Comparison of ENCODE assay signal across 27 mouse cellular contexts in the genomic region with DNA sequence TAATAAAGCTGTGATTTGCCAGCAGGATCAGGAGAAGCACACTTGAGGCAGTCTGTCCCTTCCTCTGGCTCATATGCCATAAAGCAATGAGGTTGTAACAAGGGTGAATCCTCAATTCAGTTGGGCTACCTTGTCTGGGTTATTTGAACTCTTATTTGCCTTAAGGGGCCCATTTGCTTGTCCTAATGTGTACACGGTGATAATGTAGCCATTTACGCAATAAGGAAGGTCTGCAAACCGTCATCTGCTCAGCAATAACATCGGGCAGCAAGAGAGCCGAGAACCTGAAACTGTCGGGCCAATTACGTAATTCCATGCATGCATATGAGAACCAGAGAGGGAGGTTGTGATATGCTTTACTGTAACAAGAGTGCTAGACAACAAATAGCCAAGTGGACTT.
DNase-seq lines count a peak whose midpoint lies in the region; ATAC-seq lines count a peak whose summit lies in the region.
"Had no signal": no experiment of that assay in that cellular context is flagged by ENCODE, and none has a peak within 500 bp of the region (broad histone marks: within the 10 kb centered on the region; RNA-seq: fewer than 3 reads in every experiment).

No protein-coding gene starts in this region.

- no peak for DNase-seq in hindbrain, embryonic 14.5 days (ENCODE audit: low spot score)
- no peak for DNase-seq in cerebellum, adult 11 months
- DNase-seq: adrenal gland, adult 8-10 months; adrenal gland, postnatal 14 days; adrenal gland, postnatal 36 days; B cell, adult 2 months; cerebellum, adult 18-20 months; cerebellum, adult 8-10 months; cerebellum, adult 9-11 months; cerebellum, postnatal 14 days; cerebellum, postnatal 36 days; embryo, embryonic 11 days had no signal

- WGBS in hindbrain, embryonic 16.5 days: 76% methylated on average over 7 of the region's 7 CpGs
- WGBS in hindbrain, embryonic 14.5 days: 80% methylated on average over 7 of the region's 7 CpGs
- WGBS in neural tube, embryonic 14.5 days: 38% methylated on average over 7 of the region's 7 CpGs
- 34% methylated on average over 7 of the region's 7 CpGs for WGBS in neural tube, embryonic 15.5 days
- 90% methylated on average over 7 of the region's 7 CpGs for WGBS in forebrain, embryonic 12.5 days

- ATAC-seq in hindbrain, embryonic 16.5 days: peak; percentile 37; the same call in 1 of the 2 replicates
- no peak for ATAC-seq in hindbrain, embryonic 14.5 days (ENCODE audit: low FRiP score)
- ATAC-seq in neural tube, embryonic 14.5 days (ENCODE audit: low read depth): peak; percentile 36; the same call in 1 of the 2 replicates
- no peak for ATAC-seq in neural tube, embryonic 15.5 days (ENCODE audit: low FRiP score)
- peak; percentile 46 for ATAC-seq in granulocyte monocyte progenitor cell, adult 5-6 weeks (replicated peaks; ENCODE audit: poor library complexity, severe bottlenecking)
- no peak for ATAC-seq in forebrain, embryonic 12.5 days (ENCODE audit: low FRiP score)
- ATAC-seq: activated CD4-positive, CD25-positive, alpha-beta regulatory T cell, adult 4 months; CD4-positive, CD25-positive, alpha-beta regulatory T cell, adult 4 months; forebrain, embryonic 14.5 days; forebrain, embryonic 16.5 days; Patski had no signal

- H3K9ac ChIP-seq in hindbrain, embryonic 16.5 days (ENCODE audit: low read depth, low read length): no peak overlapping the region
- no peak overlapping the region for H3K9ac ChIP-seq in hindbrain, embryonic 14.5 days
- no peak overlapping the region for H3K9ac ChIP-seq in neural tube, embryonic 14.5 days (replicated peaks; ENCODE audit: low read depth, low read length)
- no peak overlapping the region for H3K9ac ChIP-seq in neural tube, embryonic 15.5 days (replicated peaks)
- no peak overlapping the region for H3K9ac ChIP-seq in forebrain, embryonic 12.5 days
- H3K9ac ChIP-seq: embryonic facial prominence, embryonic 13.5 days; embryonic facial prominence, embryonic 15.5 days had no signal

- 0 out of 2 replicates have a peak, but pooled peaks cover 2% of the 10 kb centered on the region for H3K4me1 ChIP-seq in hindbrain, embryonic 16.5 days (ENCODE audit: control insufficient read depth, insufficient read depth, low read depth, low read length)
- peaks cover 15% of the 10 kb centered on the region for H3K4me1 ChIP-seq in hindbrain, embryonic 14.5 days (replicated peaks; ENCODE audit: control insufficient read depth, insufficient read depth, low read length)
- peaks cover 10% of the 10 kb centered on the region; the same call in 1 of the 2 replicates for H3K4me1 ChIP-seq in neural tube, embryonic 14.5 days (ENCODE audit: control insufficient read depth, insufficient read depth, low read length)
- H3K4me1 ChIP-seq in neural tube, embryonic 15.5 days: peaks cover 14% of the 10 kb centered on the region
- H3K4me1 ChIP-seq in forebrain, embryonic 12.5 days: peaks cover 12% of the 10 kb centered on the region
- H3K4me1 ChIP-seq: embryonic facial prominence, embryonic 15.5 days had no signal

- no peak overlapping the region for H3K27ac ChIP-seq in hindbrain, embryonic 16.5 days (ENCODE audit: low read depth, low read length)
- H3K27ac ChIP-seq in hindbrain, embryonic 14.5 days: no peak overlapping the region
- no peak overlapping the region for H3K27ac ChIP-seq in neural tube, embryonic 14.5 days (ENCODE audit: low read depth, low read length)
- no peak overlapping the region for H3K27ac ChIP-seq in neural tube, embryonic 15.5 days (replicated peaks)
- no peak overlapping the region for H3K27ac ChIP-seq in forebrain, embryonic 12.5 days
- H3K27ac ChIP-seq: embryonic facial prominence, embryonic 13.5 days; embryonic facial prominence, embryonic 15.5 days had no signal

- H3K4me3 ChIP-seq in hindbrain, embryonic 16.5 days (ENCODE audit: low read length): no peak overlapping the region
- H3K4me3 ChIP-seq in hindbrain, embryonic 14.5 days (replicated peaks; ENCODE audit: low read length): no peak overlapping the region
- no peak overlapping the region for H3K4me3 ChIP-seq in neural tube, embryonic 14.5 days (ENCODE audit: low read depth, low read length)
- no peak overlapping the region for H3K4me3 ChIP-seq in neural tube, embryonic 15.5 days (replicated peaks)
- no peak overlapping the region for H3K4me3 ChIP-seq in forebrain, embryonic 12.5 days (replicated peaks)
- H3K4me3 ChIP-seq: embryonic facial prominence, embryonic 13.5 days; embryonic facial prominence, embryonic 15.5 days; erythroblast, embryonic 14.5 days had no signal

- H3K9me3 ChIP-seq in hindbrain, embryonic 16.5 days (ENCODE audit: control insufficient read depth, low read length): no peaks in the 10 kb centered on the region
- H3K9me3 ChIP-seq in hindbrain, embryonic 14.5 days (ENCODE audit: control insufficient read depth, low read length): no peaks in the 10 kb centered on the region
- H3K9me3 ChIP-seq in neural tube, embryonic 14.5 days (ENCODE audit: control insufficient read depth, low read length): no peaks in the 10 kb centered on the region
- no peaks in the 10 kb centered on the region for H3K9me3 ChIP-seq in neural tube, embryonic 15.5 days (replicated peaks)
- no peaks in the 10 kb centered on the region for H3K9me3 ChIP-seq in forebrain, embryonic 12.5 days
- H3K9me3 ChIP-seq: embryonic facial prominence, embryonic 13.5 days; embryonic facial prominence, embryonic 15.5 days; G1E had no signal

- H3K36me3 ChIP-seq in hindbrain, embryonic 16.5 days (ENCODE audit: control insufficient read depth, insufficient read depth, low read length): no peaks in the 10 kb centered on the region
- no peaks in the 10 kb centered on the region for H3K36me3 ChIP-seq in hindbrain, embryonic 14.5 days (replicated peaks; ENCODE audit: control insufficient read depth, insufficient read depth)
- H3K36me3 ChIP-seq in neural tube, embryonic 14.5 days (ENCODE audit: control insufficient read depth, insufficient read depth, low read length): no peaks in the 10 kb centered on the region
- no peaks in the 10 kb centered on the region for H3K36me3 ChIP-seq in neural tube, embryonic 15.5 days
- no peaks in the 10 kb centered on the region for H3K36me3 ChIP-seq in forebrain, embryonic 12.5 days (replicated peaks)
- H3K36me3 ChIP-seq: embryonic facial prominence, embryonic 13.5 days; embryonic facial prominence, embryonic 15.5 days; G1E had no signal

- no peak overlapping the region for H3K4me2 ChIP-seq in hindbrain, embryonic 16.5 days (ENCODE audit: low read length)
- H3K4me2 ChIP-seq in hindbrain, embryonic 14.5 days (replicated peaks): no peak overlapping the region
- H3K4me2 ChIP-seq in neural tube, embryonic 14.5 days (ENCODE audit: low read depth, low read length): no peak overlapping the region
- no peak overlapping the region for H3K4me2 ChIP-seq in neural tube, embryonic 15.5 days
- H3K4me2 ChIP-seq in forebrain, embryonic 12.5 days: no peak overlapping the region
- H3K4me2 ChIP-seq: embryonic facial prominence, embryonic 13.5 days; embryonic facial prominence, embryonic 15.5 days had no signal

- H3K27me3 ChIP-seq in hindbrain, embryonic 16.5 days (replicated peaks; ENCODE audit: control insufficient read depth, insufficient read depth, low read length): no peaks in the 10 kb centered on the region
- no peaks in the 10 kb centered on the region for H3K27me3 ChIP-seq in hindbrain, embryonic 14.5 days (ENCODE audit: control insufficient read depth, insufficient read depth, low read length)
- H3K27me3 ChIP-seq in neural tube, embryonic 14.5 days (ENCODE audit: control insufficient read depth, insufficient read depth, low read length): no peaks in the 10 kb centered on the region
- H3K27me3 ChIP-seq in neural tube, embryonic 15.5 days (replicated peaks): no peaks in the 10 kb centered on the region
- no peaks in the 10 kb centered on the region for H3K27me3 ChIP-seq in forebrain, embryonic 12.5 days
- H3K27me3 ChIP-seq: CH12.LX; embryonic facial prominence, embryonic 13.5 days; embryonic facial prominence, embryonic 15.5 days had no signal

Comparison
In these comparisons a context has a peak if more than half of its experiments do, and no peak if none do; other contexts are left out.
1. ATAC-seq: peak in hindbrain, embryonic 16.5 days (single experiment), neural tube, embryonic 14.5 days (single experiment) and granulocyte monocyte progenitor cell, adult 5-6 weeks (single experiment); none in hindbrain, embryonic 14.5 days (single experiment), neural tube, embryonic 15.5 days (single experiment) and forebrain, embryonic 12.5 days (single experiment).